Mouse (Mus musculus): Measurements from ENCODE around the gene Gstp1.
"Not testable (repeated sequence)": the region's sequence is repeated elsewhere in the genome, so short reads cannot be mapped to it uniquely, and the experiment has no call there.

Gene Gstp1

DNA sequence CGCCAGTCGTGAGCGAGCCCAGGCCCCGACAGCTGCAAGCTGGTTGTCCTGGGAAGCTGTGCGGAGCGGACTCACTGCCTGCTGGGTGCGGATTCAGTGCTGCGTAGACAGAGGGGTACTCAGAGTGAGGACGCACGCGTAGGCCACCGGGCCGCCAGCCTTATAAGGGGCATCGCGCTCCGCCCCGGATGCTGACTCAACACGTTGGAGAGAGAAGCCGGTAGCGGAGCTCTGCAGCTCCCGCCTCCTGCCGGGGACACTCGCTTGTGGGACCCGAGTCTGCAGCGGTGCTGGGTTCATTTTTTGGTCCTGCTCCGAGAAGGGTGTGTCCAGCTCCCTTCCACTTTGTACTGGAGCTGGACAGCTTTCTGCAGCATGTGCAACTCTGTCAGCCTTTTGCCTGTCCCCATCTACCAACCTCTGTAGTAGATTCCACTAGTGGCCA lies at the start of gene Gstp1:
Gstp1 (minus strand) TSS at position 198 of the 445 bp plus-strand sequence.
- DNase-seq = peak; percentile 81

DNA sequence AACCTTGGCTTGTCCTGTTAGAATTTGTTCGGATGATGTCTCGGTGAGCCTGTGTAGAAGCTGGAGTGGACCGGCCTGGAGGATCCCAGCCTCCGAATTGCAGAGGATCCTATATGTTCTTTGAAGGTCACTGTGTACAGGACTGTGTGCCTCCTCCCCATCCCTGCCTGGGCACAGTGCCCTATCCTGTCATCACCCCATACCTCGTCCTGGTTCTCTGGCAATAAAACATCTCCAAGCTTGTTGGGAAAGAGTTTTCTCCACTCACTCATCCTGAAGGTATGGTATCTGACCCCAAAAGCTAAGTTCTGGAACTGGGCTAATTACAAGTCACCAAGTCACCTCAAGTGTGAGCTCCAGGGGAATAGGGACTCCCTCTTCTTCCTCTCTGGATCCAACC lies 49.3 kb upstream of the Gstp1 start:
- DNase-seq = no peak

DNA sequence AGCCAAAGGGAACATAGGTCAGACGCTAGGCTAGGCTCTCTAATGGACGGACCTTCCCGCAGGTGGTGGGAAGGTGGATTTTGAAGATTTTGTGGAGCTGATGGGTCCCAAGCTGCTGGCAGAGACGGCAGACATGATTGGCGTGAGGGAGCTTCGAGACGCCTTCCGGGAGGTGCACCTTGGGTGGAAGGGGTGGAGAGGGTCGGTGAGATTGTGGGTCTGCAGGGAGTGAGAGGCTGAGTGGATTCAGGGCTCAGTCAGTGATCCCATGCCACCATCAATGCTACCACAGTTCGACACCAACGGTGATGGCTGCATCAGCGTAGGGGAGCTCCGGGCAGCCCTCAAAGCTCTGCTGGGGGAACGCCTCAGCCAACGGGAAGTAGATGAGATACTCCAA lies 48.4 kb upstream of the Gstp1 start:
- DNase-seq = no peak

- DNase-seq = no peak
Measured at GRCm38 (mm10) chr19:4084984-4085383, 47.2 kb upstream of the Gstp1 start.

DNA sequence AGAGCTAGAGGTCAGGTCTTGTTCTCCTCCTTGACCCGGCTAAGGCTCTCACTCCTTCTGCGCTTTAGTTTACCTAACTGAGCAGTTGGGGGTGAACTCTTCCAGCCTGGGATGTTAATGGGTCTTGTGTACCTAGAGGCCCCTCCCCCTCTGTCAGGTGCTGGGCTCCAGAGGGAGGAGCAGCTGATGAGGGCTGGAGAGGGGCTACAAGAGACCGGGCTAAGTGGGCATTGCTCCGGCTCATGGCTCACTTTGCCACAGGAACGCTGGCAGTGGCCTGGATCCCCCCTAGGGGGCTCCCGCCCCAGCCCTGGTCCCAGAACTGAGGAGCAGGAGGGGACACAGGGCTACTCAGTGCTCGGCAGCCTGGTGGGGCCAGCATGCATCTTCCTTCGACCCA lies 46.0 kb upstream of the Gstp1 start:
- DNase-seq = no peak

GRCm38 (mm10) chr19:4083316-4083715 lies 45.5 kb upstream of the Gstp1 start:
- no peak for DNase-seq

GRCm38 (mm10) chr19:4082219-4082965 lies 44.6 kb upstream of the Gstp1 start:
- no peak for DNase-seq

DNA sequence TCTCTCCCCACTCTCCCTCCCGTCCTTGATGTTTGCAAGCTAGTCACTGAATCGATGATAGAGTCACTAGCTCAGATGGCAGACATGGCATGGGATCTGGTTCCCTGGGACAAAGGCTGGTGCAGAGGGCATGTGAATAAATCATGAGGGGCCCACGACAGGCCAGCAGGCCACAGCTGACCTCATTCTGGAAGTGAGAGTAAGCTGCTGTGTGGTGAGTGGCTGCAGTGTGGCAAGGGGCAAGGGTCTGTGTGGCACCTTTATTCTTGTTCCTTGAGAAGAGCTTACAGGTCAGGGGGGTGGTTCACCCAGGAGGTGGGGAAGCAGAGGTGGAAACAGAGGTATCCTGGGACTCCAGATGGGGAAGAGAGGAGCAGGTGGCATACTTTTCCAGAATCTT lies 43.6 kb upstream of the Gstp1 start, which contains the start of gene Cabp2:
Cabp2 (plus strand) TSS at position 185 of the 400 bp plus-strand sequence.
- DNase-seq = no peak

GRCm38 (mm10) chr19:4080511-4081009 lies 42.8 kb upstream of the Gstp1 start:
- no peak for DNase-seq

DNA sequence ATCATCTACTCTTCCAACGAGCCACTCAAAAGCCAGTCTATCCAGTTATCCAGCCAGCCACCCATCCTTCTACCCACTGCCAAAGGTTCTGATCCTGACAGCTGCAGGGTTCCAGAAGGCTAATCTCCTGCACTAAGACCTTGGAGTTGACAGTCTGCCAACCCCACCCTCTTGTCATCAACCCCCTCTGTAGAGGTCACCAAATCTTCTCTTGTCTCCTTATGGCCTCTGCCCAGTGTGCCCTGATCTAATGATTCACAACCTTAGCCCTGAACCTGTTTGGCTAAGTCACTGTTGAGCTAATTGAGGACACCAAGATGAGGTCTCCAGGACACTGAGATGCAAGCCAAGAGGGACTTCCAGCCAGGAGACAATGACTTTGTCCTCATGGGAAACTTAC lies 41.8 kb upstream of the Gstp1 start:
- DNase-seq = no peak

DNA sequence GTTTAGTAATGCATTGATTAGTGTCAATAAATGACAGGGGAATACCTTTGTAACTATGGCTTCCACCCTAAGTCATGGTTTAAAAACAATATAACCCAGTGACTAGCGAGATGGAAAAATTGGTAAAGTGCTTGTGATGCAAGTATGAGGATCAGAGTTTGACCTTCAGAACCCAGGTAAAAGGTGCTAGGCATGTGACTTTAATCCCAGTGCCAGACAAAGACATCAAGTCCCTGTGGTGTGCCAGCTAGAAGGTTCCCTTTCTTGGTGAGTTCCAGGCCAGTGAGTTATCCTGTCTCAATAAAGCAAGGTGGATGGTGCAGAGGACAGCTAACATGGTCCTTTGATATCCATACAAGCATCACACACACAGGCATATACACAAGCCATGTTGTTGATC lies 37.7 kb upstream of the Gstp1 start:
- DNase-seq = no peak

DNA sequence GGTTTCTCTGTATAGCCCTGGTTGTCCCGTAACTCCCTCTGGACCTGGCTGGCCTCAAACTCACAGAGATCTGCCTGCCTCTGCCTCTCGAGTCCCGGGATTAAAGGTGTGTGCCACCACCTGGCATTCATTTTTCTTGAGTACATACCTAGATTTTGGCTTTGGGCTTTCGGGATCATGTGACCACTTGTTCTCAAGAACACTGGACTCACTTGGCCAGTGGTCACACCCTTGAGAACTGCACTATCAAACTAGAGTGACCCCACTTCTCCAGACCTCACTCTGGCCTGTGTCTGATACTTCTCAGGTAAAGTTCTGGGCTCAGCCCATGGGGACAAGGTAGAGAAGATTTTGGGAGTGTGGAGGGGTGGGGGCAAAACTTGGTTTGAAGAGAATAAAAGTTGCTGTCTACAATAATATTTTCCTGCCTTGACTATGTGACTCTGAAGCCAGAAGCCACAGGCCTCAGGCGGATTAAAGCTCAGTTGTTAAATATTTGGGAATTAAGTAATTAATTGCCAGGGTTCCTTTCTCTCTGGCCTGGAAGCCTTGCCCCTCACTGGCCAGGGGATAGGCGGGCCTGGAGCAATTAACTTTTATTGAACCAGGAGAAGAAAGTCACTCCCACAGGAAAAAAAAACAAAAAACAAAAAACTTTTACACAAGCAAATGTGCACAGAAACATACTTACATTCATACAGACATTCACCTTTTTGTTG lies 35.1 kb upstream of the Gstp1 start:
- DNase-seq = no peak

DNA sequence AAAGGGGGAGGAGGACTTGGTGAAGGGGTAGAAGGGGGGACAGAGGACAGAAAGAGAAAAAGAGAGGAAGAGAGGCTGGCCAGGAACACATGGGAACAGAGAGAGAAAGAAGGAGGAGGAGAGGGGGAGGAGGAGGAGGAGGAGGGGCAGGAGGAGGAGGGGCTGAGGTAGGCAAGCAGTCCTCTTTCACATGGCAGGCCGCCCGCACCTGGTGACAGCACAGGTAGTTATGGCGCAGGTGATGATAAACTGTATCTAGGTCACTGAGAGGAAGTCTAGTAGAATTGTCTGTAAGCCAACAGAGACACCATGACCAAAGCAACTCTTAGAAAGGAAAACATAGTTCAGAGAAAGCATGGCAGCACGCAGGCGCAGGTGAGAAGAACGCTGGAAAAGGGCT lies 33.6 kb upstream of the Gstp1 start:
- no peak for DNase-seq

DNA sequence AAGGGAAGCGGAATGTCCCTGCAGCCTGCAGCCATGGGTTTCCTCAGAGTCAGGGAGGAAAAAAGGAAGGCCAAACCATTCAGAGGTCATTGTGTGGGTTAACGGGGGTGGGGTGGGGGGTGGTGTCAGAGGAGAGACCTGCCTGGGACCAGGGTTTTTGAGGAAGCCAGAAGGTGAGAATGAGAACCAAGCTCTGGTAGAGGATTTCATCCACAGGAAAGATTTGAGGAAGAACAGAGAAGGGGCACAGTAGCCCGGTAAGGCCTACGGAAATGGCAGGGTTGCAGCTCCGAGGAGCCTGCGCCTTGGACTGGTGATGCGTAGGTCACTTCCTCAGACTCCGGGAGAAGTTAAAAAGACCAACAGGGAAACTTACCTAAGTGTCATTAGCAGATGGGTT lies 33.0 kb upstream of the Gstp1 start:
- no peak for DNase-seq

DNA sequence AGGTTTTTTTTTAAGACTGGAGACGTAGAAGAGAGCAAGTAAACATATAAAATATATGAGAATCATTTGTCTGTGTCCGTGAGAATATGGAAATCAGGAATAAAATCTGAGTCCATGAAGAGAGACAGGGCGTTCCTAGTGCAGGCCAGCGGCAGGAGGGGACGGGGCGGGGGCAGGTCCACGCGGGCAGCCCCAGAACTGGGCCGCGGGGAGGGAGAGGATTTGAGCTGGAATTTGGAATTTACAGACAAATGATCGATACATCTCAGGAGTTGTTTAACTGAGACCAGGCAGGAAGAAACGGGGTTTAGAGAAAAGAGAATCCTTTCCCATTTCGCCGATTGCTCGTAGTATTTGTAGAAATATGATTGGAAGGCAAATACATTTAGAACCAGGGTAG lies 32.5 kb upstream of the Gstp1 start:
- no peak for DNase-seq

DNA sequence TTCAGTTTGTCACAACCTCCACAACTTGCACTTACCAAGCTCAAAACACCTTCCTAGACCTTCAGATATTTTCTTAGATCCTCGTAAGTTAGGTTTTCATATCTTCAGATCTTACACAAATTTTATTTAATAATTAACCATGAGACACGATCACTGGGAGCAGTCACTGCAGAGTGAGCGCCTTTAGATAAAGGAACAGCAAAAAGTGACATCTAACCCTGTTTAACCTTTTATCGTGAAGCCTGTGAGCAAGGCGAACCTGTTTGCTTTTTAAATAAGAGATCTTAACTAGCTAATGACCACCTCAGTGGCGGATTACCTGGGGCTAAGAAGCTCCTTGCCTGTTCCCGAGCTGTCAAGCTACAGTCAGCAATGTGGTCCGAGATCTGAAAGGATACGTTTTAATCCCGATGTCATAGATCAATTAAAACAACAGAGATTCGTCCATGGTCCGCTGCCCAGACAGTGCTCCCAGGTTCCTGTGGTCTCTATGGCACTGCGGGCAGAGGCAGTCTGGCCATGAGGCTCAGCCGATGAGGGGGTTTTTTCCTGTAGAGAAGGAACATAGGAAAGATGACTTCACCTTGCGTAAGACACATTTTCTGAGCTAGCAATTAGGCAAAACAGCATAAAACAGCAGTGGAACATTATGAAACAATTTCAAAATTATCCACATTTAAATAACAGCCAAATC lies 31.1 kb upstream of the Gstp1 start:
- no peak for DNase-seq

DNA sequence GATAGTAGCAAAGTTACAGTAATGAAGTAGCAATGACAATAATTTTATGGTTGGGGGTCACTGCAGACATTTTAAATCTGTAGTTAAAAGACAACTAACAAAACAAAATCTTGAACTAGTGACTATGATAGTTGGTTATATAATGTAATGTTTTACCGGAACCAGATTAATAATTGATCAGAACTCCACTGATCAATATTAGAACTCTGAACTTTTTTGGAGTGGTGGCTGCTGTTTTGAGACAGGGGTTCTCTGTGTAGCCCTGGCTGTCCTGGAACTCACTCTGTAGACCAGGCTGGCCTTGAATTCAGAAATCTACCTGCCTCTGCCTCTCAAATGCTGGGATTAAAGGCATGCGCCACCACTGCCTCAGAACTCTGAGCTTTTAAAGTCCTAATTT lies 30.5 kb upstream of the Gstp1 start:
- DNase-seq = not testable (repeated sequence)

DNA sequence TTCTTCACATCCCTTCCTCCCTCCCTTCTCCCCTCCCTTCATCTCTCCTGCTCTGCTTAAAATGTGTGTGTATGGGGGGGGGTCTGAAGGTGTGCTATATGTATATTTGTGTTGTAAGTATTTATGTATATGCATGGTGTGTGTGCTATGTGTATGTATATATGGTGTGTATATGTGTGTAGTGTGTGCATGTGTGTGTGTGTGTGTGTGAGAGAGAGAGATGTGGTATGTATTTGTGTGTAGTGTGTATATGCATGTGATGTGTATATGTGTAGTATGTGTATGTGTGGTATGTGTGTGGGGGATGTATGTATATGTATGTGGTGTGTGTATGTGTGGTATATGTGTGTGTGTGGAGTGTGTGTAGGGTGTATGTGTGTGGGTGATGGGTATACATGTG lies 29.1 kb upstream of the Gstp1 start:
- DNase-seq = no peak

- no peak for DNase-seq
Measured at GRCm38 (mm10) chr19:4066280-4066679, 28.5 kb upstream of the Gstp1 start.

GRCm38 (mm10) chr19:4064501-4064900 lies 26.7 kb upstream of the Gstp1 start:
- not testable (repeated sequence) for DNase-seq

DNA sequence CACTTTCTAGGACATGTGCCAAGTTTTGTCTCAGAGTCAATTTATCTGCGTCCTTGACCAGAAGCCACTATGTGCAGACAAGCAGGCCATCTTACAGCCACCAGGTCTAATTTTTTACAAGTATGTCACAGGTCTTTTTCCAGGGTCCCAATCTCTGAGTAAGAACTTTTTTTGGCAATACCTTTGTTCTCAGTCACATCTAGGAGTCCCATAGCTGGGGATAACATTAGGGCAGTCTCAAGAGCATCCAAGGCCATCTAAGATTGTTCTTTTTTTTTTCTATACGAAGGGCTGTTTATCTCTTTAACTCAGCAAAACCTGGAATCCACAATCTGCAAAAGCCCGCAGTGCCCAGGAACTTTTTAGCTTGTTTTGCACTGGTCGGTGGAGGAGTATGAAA lies 25.6 kb upstream of the Gstp1 start:
- not testable (repeated sequence) for DNase-seq

- no peak for DNase-seq
Measured at GRCm38 (mm10) chr19:4060899-4061465, 23.2 kb upstream of the Gstp1 start.

Measured in right cerebral cortex, postnatal 4 days (tissue).